Mouse (Mus musculus) forebrain, postnatal 0 days (tissue): ENCODE results near the gene Bnipl. TPM values are rescaled to one million over a fixed set of nuclear protein-coding genes. Genes with fewer than 3 reads are reported as not detected.

Source experiments
- ATAC-seq: fragments of 200-750 bp; cut with Nextera tagmentation; 2 replicates; pipeline ENCODE4 v1.8.0; 2017; ENCODE audit warnings: mild to moderate bottlenecking, moderate library complexity
- DNase-seq: peaks from one replicate; pipeline ENCODE4 v3.0.0-alpha.2; 2015
- H3K27ac ChIP-seq: fragments of 300-500 bp; sonication (generic); 2 replicates; pipeline ENCODE4 v1.5.1; 2014; ENCODE audit warnings: low read depth, mild to moderate bottlenecking, antibody characterized with exemption, low read length, moderate library complexity, mixed read lengths
- H3K27me3 ChIP-seq: fragments of 300-500 bp; sonication (generic); 2 replicates; pipeline ENCODE4 v1.6.1; 2014; ENCODE audit warnings: mild to moderate bottlenecking, low read length, mixed read lengths; ENCODE audit not compliant: insufficient read depth
- H3K36me3 ChIP-seq: fragments of 300-500 bp; sonication (generic); 2 replicates; pipeline ENCODE4 v1.6.1; 2014; ENCODE audit warnings: mild to moderate bottlenecking, moderate library complexity; ENCODE audit not compliant: insufficient read depth
- H3K4me1 ChIP-seq: fragments of 300-500 bp; sonication (generic); 2 replicates; pipeline ENCODE4 v1.6.1; 2014; ENCODE audit warnings: antibody characterized with exemption; ENCODE audit not compliant: insufficient read depth
- H3K4me2 ChIP-seq: fragments of 300-500 bp; sonication (generic); 2 replicates; pipeline ENCODE4 v1.6.1; 2014; ENCODE audit warnings: low read depth, mild to moderate bottlenecking, moderate library complexity
- H3K4me3 ChIP-seq: fragments of 300-500 bp; sonication (generic); 2 replicates; pipeline ENCODE4 v1.5.1; 2014; ENCODE audit warnings: low read depth, low read length, mixed read lengths
- H3K9ac ChIP-seq: fragments of 300-500 bp; sonication (generic); 2 replicates; pipeline ENCODE4 v1.6.1; 2014; ENCODE audit warnings: mild to moderate bottlenecking
- H3K9me3 ChIP-seq: fragments of 300-500 bp; sonication (generic); 2 replicates; pipeline ENCODE4 v1.6.1; 2016; ENCODE audit warnings: low read length
- CTCF ChIP-seq: sonication (generic); IDR thresholded peaks from 2 replicates; pipeline ENCODE4 v1.5.1; 2016; ENCODE audit warnings: antibody characterized with exemption, control low read depth, low read depth
- WGBS: fragments of 180-500 bp; shearing (Covaris S2); extraction: QIAGEN DNeasy Blood & Tissue Kit; methylation state at CpG from one replicate; pipeline ENCODE4 v1.1.7; 2014; 5-methylcytosine and 5-hydroxymethylcytosine counted together
- polyA plus RNA-seq: library from polyadenylated mRNA; unstranded; fragments of >200 nt; fragmentation: Nextera tagmentation; extraction: Ambion mirVana; gene quantifications from 2 replicates; pipeline ENCODE4 v1.2.1, GENCODE M21; 2015
- total RNA-seq: library from RNA; depleted of rRNA; stranded (reverse); fragments of >200 nt; gene quantifications from 2 replicates; pipeline ENCODE4 v1.2.3, GENCODE M21; 2014

Bnipl gene
- total and polyA plus RNA-seq, 2 experiments from 2014 or later, result 0.33 TPM; not detected in 1

DNA sequence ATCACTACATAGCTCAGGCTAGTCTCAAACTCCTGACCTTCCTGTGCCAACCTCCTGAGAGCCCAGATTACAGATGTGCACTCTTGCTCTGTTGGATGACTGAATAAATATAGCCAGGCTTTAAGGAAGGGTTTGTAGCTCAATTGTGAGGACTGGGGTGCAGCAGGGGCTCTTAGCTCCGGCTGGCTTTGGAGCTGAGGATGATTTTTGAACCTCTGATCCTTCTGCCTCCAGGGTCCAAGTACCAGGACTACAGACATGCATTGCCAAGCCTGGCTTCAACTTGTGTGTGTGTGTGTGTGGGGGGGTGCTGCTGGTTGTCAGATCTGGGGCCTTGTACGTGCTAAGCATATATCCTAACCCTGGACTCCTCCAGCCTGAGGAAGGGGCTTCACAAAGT lies 41.9 kb upstream of the Bnipl start:
- ATAC-seq (no peak), DNase-seq (no peak)
- Histone ChIP-seq H3K9me3 (no peaks in the 10 kb centered on the region), H3K27me3 (no peaks in the 10 kb centered on the region), H3K4me2 (no peak overlapping the region), H3K36me3 (peaks cover 50% of the 10 kb centered on the region), H3K4me1 (no peaks in the 10 kb centered on the region), H3K9ac (no peak overlapping the region), H3K27ac (no peak overlapping the region), H3K4me3 (no peak overlapping the region)
- 92% methylated on average over 2 of the region's 2 CpGs for whole genome bisulfite sequencing
- TF ChIP-seq CTCF, result no peak

GRCm38 (mm10) chr3:95291041-95291440 lies 40.0 kb upstream of the Bnipl start:
- Histone ChIP-seq H3K4me2 (no peak overlapping the region), H3K4me3 (no peak overlapping the region), H3K27me3 (no peaks in the 10 kb centered on the region), H3K9ac (no peak overlapping the region), H3K36me3 (peaks cover 49% of the 10 kb centered on the region), H3K27ac (no peak overlapping the region), H3K4me1 (no peaks in the 10 kb centered on the region), H3K9me3 (no peaks in the 10 kb centered on the region)
- DNase-seq (no peak), ATAC-seq (no peak)
- TF ChIP-seq CTCF, result no peak
- WGBS, result 86% methylated on average over 4 of the region's 4 CpGs

DNA sequence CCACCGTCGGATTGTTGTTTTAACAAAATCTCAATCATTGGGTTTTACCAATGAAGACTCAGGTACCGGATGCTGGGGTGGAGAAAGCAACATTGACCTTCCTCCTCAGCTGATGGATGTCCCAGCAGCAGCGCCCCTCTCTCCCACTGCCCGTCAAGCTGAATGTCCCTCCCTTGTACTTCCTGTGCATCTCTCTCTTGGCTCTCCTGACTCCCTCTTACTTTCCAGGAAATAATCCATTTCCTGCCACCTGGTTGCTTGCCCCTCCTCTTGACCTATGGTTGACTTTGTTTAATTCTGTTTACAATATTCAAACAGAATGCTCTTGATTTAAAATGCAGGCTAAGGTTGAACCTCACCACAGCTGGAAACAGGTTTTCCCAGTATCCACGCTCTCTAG lies 39.2 kb upstream of the Bnipl start:
- no peak overlapping the region for H3K9ac ChIP-seq
- TF ChIP-seq CTCF, result no peak
- no peak overlapping the region for H3K27ac ChIP-seq
- no peak for ATAC-seq
- no peak for DNase-seq
- no peak overlapping the region for H3K4me2 ChIP-seq
- H3K9me3 ChIP-seq, result no peaks in the 10 kb centered on the region
- whole genome bisulfite sequencing, result 76% methylated on average over 6 of the region's 6 CpGs
- no peaks in the 10 kb centered on the region for H3K4me1 ChIP-seq
- no peaks in the 10 kb centered on the region for H3K27me3 ChIP-seq
- H3K36me3 ChIP-seq, result peaks cover 43% of the 10 kb centered on the region
- no peak overlapping the region for H3K4me3 ChIP-seq

GRCm38 (mm10) chr3:95289419-95289818 lies 38.4 kb upstream of the Bnipl start:
- peaks cover 37% of the 10 kb centered on the region for H3K36me3 ChIP-seq
- no peak overlapping the region for H3K27ac ChIP-seq
- ATAC-seq, result no peak
- no peak overlapping the region for H3K9ac ChIP-seq
- no peaks in the 10 kb centered on the region for H3K27me3 ChIP-seq
- DNase-seq, result no peak
- H3K4me2 ChIP-seq, result no peak overlapping the region
- 89% methylated on average over 4 of the region's 4 CpGs for WGBS
- no peak for TF ChIP-seq CTCF
- no peak overlapping the region for H3K4me3 ChIP-seq
- H3K4me1 ChIP-seq, result peaks cover 2% of the 10 kb centered on the region; the same call in 1 of the 2 replicates
- H3K9me3 ChIP-seq, result no peaks in the 10 kb centered on the region

DNA sequence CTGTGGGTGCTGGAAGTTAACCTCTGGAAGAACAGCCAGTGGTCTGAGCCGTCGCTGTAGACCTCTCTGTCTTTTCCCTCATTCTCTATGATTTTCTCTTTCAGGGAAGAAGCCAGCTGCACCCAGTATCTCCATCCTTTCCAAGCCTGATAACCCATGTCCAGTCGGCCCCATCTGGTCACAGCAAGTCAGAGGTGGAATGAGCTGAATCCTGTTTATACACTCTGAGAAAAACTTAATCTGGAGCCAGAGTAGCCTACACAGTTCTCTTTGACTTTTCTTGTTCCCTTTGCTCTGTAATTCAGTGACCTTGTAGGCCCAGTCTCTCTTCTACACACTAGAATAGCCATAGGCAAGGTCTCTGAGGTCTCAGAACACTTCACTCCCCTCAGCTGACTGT lies 36.5 kb upstream of the Bnipl start:
- WGBS, result 100% methylated on average over 3 of the region's 3 CpGs
- H3K9ac ChIP-seq, result no peak overlapping the region
- H3K4me3 ChIP-seq, result no peak overlapping the region
- H3K4me2 ChIP-seq, result no peak overlapping the region
- TF ChIP-seq CTCF, result no peak
- ATAC-seq (no peak), DNase-seq (no peak)
- H3K4me1 ChIP-seq, result peaks cover 11% of the 10 kb centered on the region
- no peaks in the 10 kb centered on the region for H3K9me3 ChIP-seq
- H3K36me3 ChIP-seq, result peaks cover 20% of the 10 kb centered on the region
- no peak overlapping the region for H3K27ac ChIP-seq
- H3K27me3 ChIP-seq, result no peaks in the 10 kb centered on the region

- Histone ChIP-seq H3K4me2 (no peak overlapping the region), H3K36me3 (peaks cover 15% of the 10 kb centered on the region; the same call in 1 of the 2 replicates), H3K4me3 (no peak overlapping the region), H3K27me3 (no peaks in the 10 kb centered on the region), H3K9ac (no peak overlapping the region), H3K9me3 (no peaks in the 10 kb centered on the region), H3K27ac (no peak overlapping the region), H3K4me1 (peaks cover 11% of the 10 kb centered on the region)
- DNase-seq (no peak), ATAC-seq (no peak)
- 87% methylated on average over 7 of the region's 7 CpGs for WGBS
- no peak for TF ChIP-seq CTCF
Measured at GRCm38 (mm10) chr3:95286510-95286909, 35.5 kb upstream of the Bnipl start.

GRCm38 (mm10) chr3:95286011-95286410 lies 35.0 kb upstream of the Bnipl start:
- Histone ChIP-seq H3K4me1 (peaks cover 11% of the 10 kb centered on the region), H3K27ac (no peak overlapping the region), H3K9me3 (no peaks in the 10 kb centered on the region), H3K4me2 (no peak overlapping the region), H3K36me3 (peaks cover 15% of the 10 kb centered on the region; the same call in 1 of the 2 replicates), H3K27me3 (no peaks in the 10 kb centered on the region), H3K9ac (no peak overlapping the region), H3K4me3 (no peak overlapping the region)
- 64% methylated on average over 5 of the region's 5 CpGs for WGBS
- ATAC-seq (no peak), DNase-seq (no peak)
- TF ChIP-seq CTCF, result no peak

- Histone ChIP-seq H3K4me3 (no peak overlapping the region), H3K9me3 (no peaks in the 10 kb centered on the region), H3K27ac (no peak overlapping the region), H3K4me2 (no peak overlapping the region), H3K9ac (no peak overlapping the region), H3K27me3 (no peaks in the 10 kb centered on the region), H3K4me1 (peaks cover 11% of the 10 kb centered on the region), H3K36me3 (peaks cover 11% of the 10 kb centered on the region; the same call in 1 of the 2 replicates)
- TF ChIP-seq CTCF, result no peak
- 90% methylated on average over 5 of the region's 5 CpGs for WGBS
- DNase-seq (no peak), ATAC-seq (no peak)
Measured at GRCm38 (mm10) chr3:95285390-95285789, 34.4 kb upstream of the Bnipl start.
